Mouse (Mus musculus) testis, postnatal 14 days (tissue): Measurements from ENCODE around the gene Mag.
"Not testable (repeated sequence)": the region's sequence is repeated elsewhere in the genome, so short reads cannot be mapped to it uniquely, and the experiment has no call there.

Experiments used
- DNase-seq: peaks from one replicate; pipeline ENCODE4 v3.0.0; 2021; ENCODE audit warnings: low spot score

The Mag gene

GRCm38 (mm10) chr7:30940070-30940469 is 25.4 kb upstream of the Mag start:
- not testable (repeated sequence) for DNase-seq

GRCm38 (mm10) chr7:30935422-30936099 is 20.9 kb upstream of the Mag start:
- DNase-seq = not testable (repeated sequence)

GRCm38 (mm10) chr7:30924581-30924980 is 9.9 kb upstream of the Mag start, which contains the start of gene Hamp2:
TSS of gene Hamp2 (minus strand) at chr7:30924681.
- DNase-seq = not testable (repeated sequence)

- DNase-seq = no peak
These were observed 9.4 kb upstream of the Mag start for GRCm38 (mm10) chr7:30924071-30924470.

- DNase-seq = not testable (repeated sequence)
These were observed 7.8 kb upstream of the Mag start for GRCm38 (mm10) chr7:30922490-30922889.

GRCm38 (mm10) chr7:30920217-30920616 is 5.5 kb upstream of the Mag start:
- no peak for DNase-seq

- no peak for DNase-seq
These were observed 2.5 kb upstream of the Mag start for GRCm38 (mm10) chr7:30917219-30917618.

- no peak for DNase-seq
These were observed 2.0 kb upstream of the Mag start for GRCm38 (mm10) chr7:30916713-30917112.

GRCm38 (mm10) chr7:30909773-30910172 is 4.9 kb downstream of the Mag start:
- no peak for DNase-seq

GRCm38 (mm10) chr7:30908992-30909431 is 5.7 kb downstream of the Mag start:
- DNase-seq = no peak

- DNase-seq = no peak
These were observed 6.2 kb downstream of the Mag start for GRCm38 (mm10) chr7:30908277-30908991.

- DNase-seq = no peak
These were observed 10.6 kb downstream of the Mag start for GRCm38 (mm10) chr7:30904042-30904441.

- no peak for DNase-seq
These were observed 19.5 kb downstream of the Mag start for GRCm38 (mm10) chr7:30895217-30895616.

- no peak for DNase-seq
These were observed 22.2 kb downstream of the Mag start for GRCm38 (mm10) chr7:30892515-30892914.

- no peak for DNase-seq
These were observed 22.9 kb downstream of the Mag start for GRCm38 (mm10) chr7:30891746-30892145.

- DNase-seq = no peak
These were observed 24.0 kb downstream of the Mag start for GRCm38 (mm10) chr7:30890681-30891080.

- no peak for DNase-seq
These were observed 25.9 kb downstream of the Mag start for GRCm38 (mm10) chr7:30888786-30889185.

GRCm38 (mm10) chr7:30887568-30888188 is 27.0 kb downstream of the Mag start:
- no peak for DNase-seq

GRCm38 (mm10) chr7:30886852-30887251 is 27.8 kb downstream of the Mag start:
- DNase-seq = no peak

GRCm38 (mm10) chr7:30884047-30884446 is 30.6 kb downstream of the Mag start:
- no peak for DNase-seq

- DNase-seq = no peak
These were observed 33.3 kb downstream of the Mag start for GRCm38 (mm10) chr7:30881367-30881766.

- DNase-seq = no peak
These were observed 34.5 kb downstream of the Mag start, which contains the start of gene Cd22 for GRCm38 (mm10) chr7:30880176-30880575. TSS of gene Cd22 (minus strand) at chr7:30880342.

GRCm38 (mm10) chr7:30878950-30879349 is 35.7 kb downstream of the Mag start:
- no peak for DNase-seq
